Mouse (Mus musculus) neutrophil, adult 59 days (primary cell): Measurements from ENCODE around the gene Sh3bgrl2. TPM values are rescaled to one million over a fixed set of nuclear protein-coding genes. Genes with fewer than 3 reads are reported as not detected.

ENCODE experiments used
- total RNA-seq, 2 experiments: library from RNA; stranded (reverse); gene quantifications; 1 replicate in 1 of 2; 2 replicates in 1 of 2; pipeline ENCODE4 v1.2.4; 2023

Gene Sh3bgrl2
- under 1 TPM in 1 of 2 experiments, not detected in 1; 0.09 TPM for total RNA-seq

DNA sequence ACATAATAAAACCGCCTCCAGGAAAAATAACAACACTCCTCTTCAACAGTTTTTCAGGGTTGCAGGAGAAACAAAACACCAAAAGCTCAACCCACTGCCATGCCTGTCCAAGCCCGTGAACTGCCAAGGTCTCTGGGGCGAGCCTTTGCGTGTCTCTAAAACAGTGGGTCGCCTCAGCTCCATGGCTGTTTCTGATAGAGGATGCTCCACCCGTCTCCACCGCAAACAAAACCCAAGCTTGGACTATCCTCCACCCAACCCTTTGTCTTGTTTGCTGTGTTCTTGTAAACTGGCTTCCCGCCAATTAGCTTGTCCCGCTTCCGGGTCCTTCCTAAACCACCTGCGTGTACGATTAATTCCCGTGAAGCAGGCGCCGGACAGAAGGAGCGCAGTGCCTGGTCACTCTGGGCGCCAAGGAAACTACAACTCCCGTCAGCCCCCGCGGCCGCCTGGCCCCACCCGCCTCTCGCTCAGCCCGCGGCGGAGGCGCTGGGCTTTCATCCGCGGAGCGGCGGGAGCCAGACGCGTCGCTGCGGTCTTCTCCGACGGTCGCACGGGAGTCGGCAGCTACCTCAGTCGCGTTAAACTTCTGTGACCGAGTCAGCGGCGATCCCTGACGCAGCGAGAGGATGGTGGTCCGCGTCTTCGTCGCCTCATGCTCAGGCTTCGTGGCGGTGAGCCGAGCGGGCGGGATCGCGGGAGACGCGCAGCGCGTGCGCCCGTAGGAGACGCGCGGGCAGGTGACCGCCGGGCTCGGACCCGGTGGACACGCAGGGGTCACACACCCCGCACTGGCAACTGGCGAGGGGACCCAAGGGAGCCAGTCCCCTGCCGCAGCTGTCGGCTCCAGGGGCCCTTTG lies at the start of gene Sh3bgrl2:
TSS of gene Sh3bgrl2 (plus strand) at position 498 of the 860 bp plus-strand sequence.

Other genes starting within 250 kb of the Sh3bgrl2 start
- 1 to 10 TPM in 1 of 2 experiments, under 1 TPM in 1; 0.60 to 1.3 TPM for gene Lca5, start 107.2 kb upstream of the Sh3bgrl2 start, total RNA-seq